Mouse (Mus musculus) WW6 (cell line): ENCODE data around the gene Nemf.
"Not testable (repeated sequence)": the region's sequence is repeated elsewhere in the genome, so short reads cannot be mapped to it uniquely, and the experiment has no call there.

Source experiments
- DNase-seq: peaks from one replicate; pipeline ENCODE4 v3.0.0-alpha.2; 2013; ENCODE audit warnings: low read depth, low spot score

Nemf gene

GRCm38 (mm10) chr12:69356546-69357299, at the start of gene Nemf:
Nemf (minus strand) TSS chr12:69357165.
- peak; percentile 64 for DNase-seq

DNA sequence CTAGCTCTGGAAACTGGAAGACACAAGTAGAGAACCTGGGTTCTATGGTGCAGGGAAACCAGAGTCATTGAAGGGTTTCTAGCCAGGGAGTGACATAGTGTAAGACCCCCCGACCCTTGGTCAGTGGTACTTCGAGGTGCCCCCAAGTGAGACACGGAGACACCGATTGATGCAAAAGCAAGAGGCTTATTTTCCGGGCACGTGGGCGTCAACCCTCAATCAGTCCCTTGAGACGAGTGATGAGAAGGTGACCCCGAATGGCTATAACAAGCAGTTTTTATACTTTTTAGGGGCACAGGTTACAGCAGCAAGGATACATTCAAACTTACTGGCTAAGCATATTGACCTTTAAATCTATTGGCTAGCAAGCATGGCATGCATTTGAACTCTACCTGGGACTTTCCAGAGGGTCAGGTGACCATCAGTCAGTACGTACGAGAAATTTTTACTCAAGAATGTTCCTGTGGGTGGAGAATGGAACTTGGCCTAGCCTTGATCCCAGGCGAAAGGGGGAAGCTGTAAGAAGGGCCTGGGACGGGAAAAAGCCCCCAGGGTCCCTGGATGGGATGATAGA, 45.7 kb upstream of the Nemf start:
- DNase-seq = no peak

DNA sequence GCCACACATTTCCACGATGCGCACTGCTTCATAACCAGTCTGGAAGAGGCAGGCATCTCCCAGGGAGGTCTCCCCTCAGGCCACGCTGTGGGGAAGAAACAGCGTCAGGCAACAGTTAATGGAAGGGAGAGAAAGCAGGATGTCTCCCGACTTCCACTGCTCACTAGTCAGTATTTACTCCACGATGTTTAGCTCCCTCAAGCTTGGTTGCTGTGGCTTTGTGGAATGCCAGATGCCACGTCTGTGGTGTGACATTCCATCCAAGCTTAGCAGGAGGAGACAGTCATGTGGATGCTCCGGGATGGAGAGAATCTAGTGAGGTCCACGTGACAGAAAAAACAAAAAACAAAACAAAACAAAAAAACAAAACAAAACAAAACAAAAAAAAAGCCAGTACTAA, 45.1 kb upstream of the Nemf start:
- no peak for DNase-seq

- DNase-seq = no peak
Measured at GRCm38 (mm10) chr12:69400871-69401286, 43.9 kb upstream of the Nemf start.

GRCm38 (mm10) chr12:69400367-69400766, 43.4 kb upstream of the Nemf start:
- no peak for DNase-seq

GRCm38 (mm10) chr12:69394456-69394855, 37.5 kb upstream of the Nemf start:
- no peak for DNase-seq

DNA sequence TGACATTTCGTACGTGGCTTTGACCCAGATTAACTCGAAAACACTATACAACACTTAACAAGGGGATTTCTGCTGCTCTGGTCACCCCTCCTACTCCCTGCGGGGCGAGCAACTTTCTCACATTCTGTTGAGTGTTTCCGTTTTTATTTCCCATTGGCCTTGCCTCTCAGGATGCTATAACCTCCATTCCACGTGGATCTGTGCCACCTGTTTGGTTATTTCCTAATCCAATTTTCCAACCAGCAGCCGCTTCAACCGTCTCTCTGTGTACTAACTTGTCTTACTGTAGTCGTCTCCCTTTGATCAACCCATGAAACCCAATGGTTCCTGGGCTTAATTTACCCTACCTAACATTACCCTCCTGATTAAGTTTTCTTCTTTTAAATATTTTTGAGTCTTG, 36.1 kb upstream of the Nemf start:
- DNase-seq = no peak

DNA sequence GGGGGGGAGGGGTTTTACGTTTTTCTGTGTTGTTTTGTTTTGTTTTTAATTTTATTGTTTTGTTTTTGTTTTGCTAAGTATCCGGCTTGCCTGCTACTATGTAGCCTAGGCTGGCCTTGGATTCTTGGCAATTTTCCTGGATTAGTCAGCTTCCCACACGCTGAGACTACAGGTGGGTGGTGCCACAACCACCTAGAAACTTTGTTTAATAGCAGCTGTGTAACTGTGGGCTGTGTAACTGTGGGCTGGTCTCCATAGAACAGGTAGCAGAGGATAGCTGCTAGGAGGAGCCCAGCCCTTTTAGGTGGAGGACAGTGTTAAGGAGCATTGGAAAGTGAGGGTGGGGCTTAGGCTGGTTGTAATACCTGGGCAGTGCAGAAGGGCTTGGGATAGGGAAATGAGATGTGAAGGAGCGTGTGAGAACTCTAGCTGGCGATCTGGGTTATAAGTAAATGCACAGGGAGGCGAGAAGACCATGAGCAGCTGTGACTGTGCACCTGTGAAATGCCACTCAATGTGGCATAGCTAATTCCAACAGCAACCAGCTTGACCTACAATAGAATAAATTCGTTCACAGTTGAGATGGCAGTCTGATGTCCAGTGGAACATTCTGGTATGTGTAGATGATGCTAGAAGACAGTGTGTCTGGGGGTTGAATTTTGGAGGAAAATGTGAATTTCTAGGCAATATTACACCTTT, 33.2 kb upstream of the Nemf start:
- DNase-seq = no peak

DNA sequence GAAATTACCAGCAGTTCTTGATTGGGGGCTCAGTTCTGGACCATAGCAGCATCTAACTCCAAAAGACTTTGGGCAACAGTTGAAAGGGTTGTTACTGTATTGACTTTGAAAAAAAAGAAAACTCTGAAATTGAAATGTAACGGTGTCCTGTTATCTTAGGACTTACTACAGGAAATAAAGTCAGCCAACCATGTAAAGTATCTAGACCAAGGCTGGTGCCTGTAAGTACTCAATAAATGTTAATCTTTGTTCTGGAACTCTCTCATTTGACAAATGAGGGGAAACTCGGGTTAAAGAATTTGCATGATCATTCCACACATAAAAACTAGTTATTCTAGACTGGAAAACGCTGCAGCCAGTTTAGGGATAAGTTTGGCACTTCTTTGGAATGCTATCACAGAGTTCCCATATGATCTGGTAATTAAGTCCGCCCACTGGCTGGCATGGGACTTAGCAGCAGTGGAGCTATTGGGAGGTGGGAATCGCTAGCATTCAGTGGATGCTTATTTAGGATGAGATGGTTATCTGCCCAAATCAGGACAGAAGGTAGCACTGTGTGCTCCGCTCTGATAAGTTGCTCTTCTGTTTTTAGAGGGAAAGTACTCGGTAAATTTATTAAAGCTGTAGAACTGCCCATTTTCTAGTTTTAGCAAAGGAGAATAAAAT, 32.4 kb upstream of the Nemf start:
- DNase-seq = no peak

DNA sequence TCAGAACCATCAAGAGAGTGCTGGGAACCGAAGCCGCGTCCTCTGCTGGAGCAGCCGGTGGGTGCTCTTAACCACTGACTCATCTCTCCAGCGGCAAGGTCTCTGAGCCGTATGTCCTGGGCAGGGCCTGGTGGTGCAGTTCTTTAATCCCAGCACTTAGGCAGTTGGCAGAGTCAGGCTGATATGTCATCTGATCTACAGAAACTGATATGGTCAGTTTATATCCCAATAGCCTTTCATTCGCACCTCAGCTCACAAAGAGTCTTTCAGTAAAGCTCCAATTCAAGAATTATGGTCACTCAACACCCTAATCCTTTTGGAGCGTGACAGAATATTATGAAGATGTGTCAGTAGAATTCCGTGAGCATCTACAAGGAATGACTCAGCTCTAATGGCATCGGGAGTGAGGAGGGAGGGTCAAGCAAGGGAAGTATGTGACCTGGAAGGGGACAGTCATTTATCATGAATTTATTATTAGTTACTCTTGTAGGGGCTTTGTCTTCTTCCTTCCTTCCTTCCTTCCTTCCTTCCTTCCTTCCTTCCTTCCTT, 31.4 kb upstream of the Nemf start:
- no peak for DNase-seq

DNA sequence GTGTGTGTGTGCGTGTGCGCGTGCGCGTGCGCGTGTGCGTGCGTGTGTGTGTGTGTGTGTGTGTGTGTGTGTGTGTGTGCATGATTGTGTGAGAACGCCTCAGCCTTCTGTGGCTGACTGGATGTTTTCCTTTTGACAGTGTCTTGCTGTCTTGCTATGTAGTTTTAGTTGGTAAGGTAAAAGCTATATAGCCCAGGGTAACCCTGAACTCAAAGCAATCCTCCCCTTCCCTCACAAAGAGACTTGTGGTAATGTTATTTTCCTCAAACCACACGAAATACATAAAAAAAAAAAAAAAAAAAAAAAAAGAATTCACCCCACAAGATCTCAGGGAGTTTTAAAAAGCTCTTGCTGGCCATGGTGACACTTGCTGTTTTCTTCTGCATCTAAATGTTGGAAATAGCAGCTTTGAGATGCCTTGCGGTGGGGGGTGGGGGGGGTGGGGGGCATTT, 29.3 kb upstream of the Nemf start:
- DNase-seq = not testable (repeated sequence)

- no peak for DNase-seq
Measured at GRCm38 (mm10) chr12:69385542-69386280, 28.7 kb upstream of the Nemf start.

DNA sequence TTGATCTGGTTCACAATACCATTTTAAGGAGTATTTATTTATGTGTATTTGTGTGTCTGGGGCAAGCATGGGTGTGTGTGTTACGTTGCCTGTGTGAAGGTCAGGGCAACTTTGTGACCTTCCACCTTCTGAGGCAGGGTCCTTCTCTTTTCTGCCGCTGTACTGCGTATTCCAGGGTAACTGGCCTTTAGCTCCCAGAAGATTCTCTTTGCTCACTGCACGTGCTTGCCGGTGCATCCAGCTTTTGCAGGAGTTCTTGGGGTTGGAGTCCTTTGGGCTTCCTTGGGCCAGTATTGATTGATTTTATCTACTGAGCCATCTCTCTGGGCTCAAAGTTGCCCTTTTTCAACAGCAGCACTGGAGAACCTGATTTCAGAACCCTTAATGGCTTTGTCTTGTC, 27.6 kb upstream of the Nemf start:
- no peak for DNase-seq

- DNase-seq = no peak
Measured at GRCm38 (mm10) chr12:69382880-69383279, 25.9 kb upstream of the Nemf start.

- DNase-seq = no peak
Measured at GRCm38 (mm10) chr12:69378558-69379454, 21.8 kb upstream of the Nemf start.

- not testable (repeated sequence) for DNase-seq
Measured at GRCm38 (mm10) chr12:69377636-69378035, 20.7 kb upstream of the Nemf start.

GRCm38 (mm10) chr12:69377188-69377587, 20.2 kb upstream of the Nemf start:
- DNase-seq = no peak

GRCm38 (mm10) chr12:69376132-69376531, 19.2 kb upstream of the Nemf start:
- DNase-seq = no peak

DNA sequence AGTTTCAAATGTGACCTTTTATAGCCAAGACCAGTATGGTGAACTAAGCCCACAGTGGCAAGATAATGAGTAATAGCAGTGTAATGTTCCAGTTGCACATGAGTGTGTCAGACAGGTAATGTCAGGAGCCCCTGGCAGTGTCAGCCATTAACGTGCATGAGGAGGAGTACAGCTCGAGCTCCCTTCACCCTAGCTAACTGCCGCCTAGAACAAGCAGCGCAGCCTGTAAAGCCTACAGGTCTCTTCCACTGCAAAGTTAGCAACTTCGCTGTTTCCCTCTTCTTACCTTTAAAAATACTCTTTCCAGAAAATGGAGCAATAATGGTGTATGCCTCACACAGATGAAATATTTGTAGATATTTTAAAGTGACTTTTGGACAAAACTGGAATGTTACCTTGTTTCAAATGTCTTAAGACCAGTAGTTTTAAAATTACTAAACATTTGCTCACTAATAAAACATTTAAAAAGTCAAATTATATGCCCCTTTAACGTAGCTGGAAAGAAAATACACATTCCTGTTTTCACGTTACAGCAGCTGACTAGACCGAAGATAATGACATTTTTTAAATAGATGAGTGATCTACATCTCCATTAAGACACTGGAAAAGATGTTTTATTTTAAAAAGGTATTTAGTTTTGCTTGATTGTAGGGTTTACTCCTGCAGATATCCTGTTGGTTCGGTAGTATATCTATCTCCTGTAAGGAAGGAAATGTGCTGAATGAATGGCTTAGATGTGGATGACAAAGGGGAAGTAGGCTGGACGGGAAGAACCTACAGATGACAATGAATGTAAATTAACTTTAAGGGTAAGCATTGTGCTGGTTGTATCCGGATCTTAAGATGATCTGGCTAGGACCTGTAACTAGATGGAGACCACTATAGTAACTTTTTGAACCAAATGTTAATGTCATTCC, 17.1 kb upstream of the Nemf start:
- DNase-seq = no peak
